Mouse (Mus musculus) bone marrow, adult 2 months (tissue): ENCODE measurements at regions not wholly inside any gene's neighbourhood (a gene's known extent, or its start where the extent isn't known, plus 50 kb on each side); places are given as distances from the start of the nearest gene placed in this dataset.

Source experiments
- H3K27ac ChIP-seq: fragments of 200-500 bp; 2 replicates; pipeline ENCODE4 v1.5.1; 2012; ENCODE audit warnings: low read depth, mild to moderate bottlenecking, control low read depth, inconsistent platforms, low read length; ENCODE audit not compliant: control insufficient read depth, poor library complexity, insufficient read depth
- H3K4me1 ChIP-seq: fragments of 200-500 bp; 2 replicates; pipeline ENCODE4 v1.6.1; 2011; ENCODE audit warnings: low read length; ENCODE audit not compliant: control insufficient read depth, insufficient read depth
- H3K4me3 ChIP-seq: fragments of 200-500 bp; replicated peaks from 2 replicates; pipeline ENCODE3; 2011; ENCODE audit warnings: mild to moderate bottlenecking, low read depth, low read length, control low read depth; ENCODE audit not compliant: control insufficient read depth
- CTCF ChIP-seq: fragments of 200-500 bp; IDR thresholded peaks from 2 replicates; pipeline ENCODE4 v1.5.1; 2011; ENCODE audit warnings: low read length, control low read depth; ENCODE audit not compliant: control insufficient read depth, insufficient read depth
- POLR2A ChIP-seq: fragments of 200-500 bp; IDR thresholded peaks from 2 replicates; pipeline ENCODE4 v1.6.1; 2011; ENCODE audit warnings: low read depth, mild to moderate bottlenecking, control low read depth, low read length, borderline replicate concordance; ENCODE audit not compliant: control insufficient read depth
- WGBS: fragments of 180-500 bp; shearing (Covaris S2); methylation state at CpG from one replicate; pipeline ENCODE4 v1.1.7; 2018; 5-methylcytosine and 5-hydroxymethylcytosine counted together

- Histone ChIP-seq H3K4me1 (no peaks in the 10 kb centered on the region), H3K4me3 (no peak overlapping the region), H3K27ac (no peak overlapping the region)
- 72% methylated on average over 1 of the region's 1 CpGs for WGBS
- TF ChIP-seq CTCF (no peak), POLR2A (no peak)
Measured at GRCm38 (mm10) chr11:111347562-111347961, 281.6 kb downstream of the Kcnj2 start.

GRCm38 (mm10) chr11:111350028-111350427 lies 284.1 kb downstream of the Kcnj2 start:
- WGBS = 72% methylated on average over 4 of the region's 4 CpGs
- no peak overlapping the region for H3K4me3 ChIP-seq
- no peak for TF ChIP-seq CTCF
- no peak for TF ChIP-seq POLR2A
- H3K4me1 ChIP-seq = no peaks in the 10 kb centered on the region
- H3K27ac ChIP-seq = no peak overlapping the region

GRCm38 (mm10) chr11:111363363-111363762 lies 297.4 kb downstream of the Kcnj2 start:
- Histone ChIP-seq H3K4me1 (no peaks in the 10 kb centered on the region), H3K4me3 (no peak overlapping the region), H3K27ac (no peak overlapping the region)
- TF ChIP-seq POLR2A (no peak), CTCF (no peak)
- WGBS = 45% methylated on average over 1 of the region's 1 CpGs

- Histone ChIP-seq H3K4me1 (no peaks in the 10 kb centered on the region), H3K27ac (no peak overlapping the region), H3K4me3 (no peak overlapping the region)
- TF ChIP-seq CTCF (no peak), POLR2A (no peak)
- 78% methylated on average over 4 of the region's 4 CpGs for WGBS
Measured at GRCm38 (mm10) chr11:111377165-111377564, 311.2 kb downstream of the Kcnj2 start.

- no peak overlapping the region for H3K27ac ChIP-seq
- no peaks in the 10 kb centered on the region for H3K4me1 ChIP-seq
- H3K4me3 ChIP-seq = no peak overlapping the region
- TF ChIP-seq CTCF (no peak), POLR2A (no peak)
- 26% methylated on average over 3 of the region's 3 CpGs for WGBS
Measured at GRCm38 (mm10) chr11:111379842-111380241, 313.9 kb downstream of the Kcnj2 start.

GRCm38 (mm10) chr11:111398706-111399105 lies 332.7 kb downstream of the Kcnj2 start:
- Histone ChIP-seq H3K27ac (no peak overlapping the region), H3K4me1 (no peaks in the 10 kb centered on the region), H3K4me3 (no peak overlapping the region)
- no peak for TF ChIP-seq CTCF
- no peak for TF ChIP-seq POLR2A
- 94% methylated on average over 1 of the region's 1 CpGs for WGBS

GRCm38 (mm10) chr11:111409266-111409665 lies 343.3 kb downstream of the Kcnj2 start:
- Histone ChIP-seq H3K4me3 (no peak overlapping the region), H3K4me1 (no peaks in the 10 kb centered on the region), H3K27ac (no peak overlapping the region)
- WGBS = 89% methylated on average over 2 of the region's 2 CpGs
- no peak for TF ChIP-seq POLR2A
- TF ChIP-seq CTCF = no peak

GRCm38 (mm10) chr11:111424871-111425270 lies 358.9 kb downstream of the Kcnj2 start:
- TF ChIP-seq CTCF (no peak), POLR2A (no peak)
- Histone ChIP-seq H3K27ac (no peak overlapping the region), H3K4me1 (no peaks in the 10 kb centered on the region), H3K4me3 (no peak overlapping the region)
- WGBS = 77% methylated on average over 4 of the region's 4 CpGs

- H3K4me3 ChIP-seq = no peak overlapping the region
- no peaks in the 10 kb centered on the region for H3K4me1 ChIP-seq
- TF ChIP-seq CTCF = no peak
- TF ChIP-seq POLR2A = no peak
- H3K27ac ChIP-seq = no peak overlapping the region
- 51% methylated on average over 4 of the region's 4 CpGs for WGBS
Measured at GRCm38 (mm10) chr11:111426715-111427114, 360.8 kb downstream of the Kcnj2 start.
